Mouse (Mus musculus) CH12.LX (cell line): ENCODE results near the gene Tctn3.
"Not testable (repeated sequence)": the region's sequence is repeated elsewhere in the genome, so short reads cannot be mapped to it uniquely, and the experiment has no call there.

Experiments
- CTCF ChIP-seq, 2 experiments: IDR thresholded peaks in 1 of 2; conservative IDR thresholded peaks in 1 of 2; 2 replicates each; pipeline ENCODE4 v1.5.1; 2011 to 2012; ENCODE audit warnings: low read depth in 2 of 2, low read length in 2 of 2, improper control_type of control experiment in 1 of 2, inconsistent platforms in 1 of 2, mild to moderate bottlenecking in 1 of 2, moderate library complexity in 1 of 2
- E2F4 ChIP-seq: IDR thresholded peaks from 2 replicates; pipeline ENCODE4 v1.6.1; 2011; ENCODE audit warnings: low read depth, low read length, improper control_type of control experiment; ENCODE audit not compliant: insufficient replicate concordance
- HCFC1 ChIP-seq: IDR thresholded peaks from 2 replicates; pipeline ENCODE4 v1.6.1; 2012; ENCODE audit warnings: low read depth, mild to moderate bottlenecking, inconsistent platforms, low read length, improper control_type of control experiment
- MEF2A ChIP-seq: IDR thresholded peaks from 2 replicates; pipeline ENCODE4 v1.6.1; 2014; ENCODE audit warnings: low read depth, mild to moderate bottlenecking, inconsistent platforms, low read length, improper control_type of control experiment, borderline replicate concordance
- ZKSCAN1 ChIP-seq: IDR thresholded peaks from 2 replicates; pipeline ENCODE4 v1.6.1; 2012; ENCODE audit warnings: low read depth, inconsistent platforms, low read length, improper control_type of control experiment, borderline replicate concordance

GRCm38 (mm10) chr19:40621616-40622015, 9.6 kb upstream of the Tctn3 start:
- not testable (repeated sequence) for TF ChIP-seq HCFC1; CTCF (conservative IDR thresholded peaks at IDR 0.05 in 1 of 2, IDR thresholded peaks at IDR 0.05 in 1 of 2; ENCODE audit: low read depth in 2 of 2, low read length in 2 of 2); ZKSCAN1; E2F4; MEF2A
